Mouse (Mus musculus) regulatory T cell (primary cell): ENCODE data around the gene Scgb2b19.
"Not testable (repeated sequence)": the region's sequence is repeated elsewhere in the genome, so short reads cannot be mapped to it uniquely, and the experiment has no call there.

Experiments used
- in situ Hi-C: fragments of 300-600 bp; cut with MboI, MseI; formaldehyde crosslinking; loops from one replicate; pipeline ENCODE4 v1.15.1; 2025; ENCODE audit warnings: high pct_unique_total_duplicates

The Scgb2b19 gene

GRCm38 (mm10) chr7:33280238-33280637 is at the start of gene Scgb2b19:
Scgb2b19 (minus strand) TSS chr7:33280338.
- in situ Hi-C loops = loop anchor here (5.0 kb wide), 1 partner anchor 953 kb away; the partner anchor contains the start of gene Scgb2b12

- in situ Hi-C loops = not testable (repeated sequence)
These were observed 6.9 kb upstream of the Scgb2b19 start, which contains the start of gene Scgb1b19 for GRCm38 (mm10) chr7:33286991-33287390. Scgb1b19 (plus strand) TSS chr7:33287291.
